Mouse (Mus musculus): ENCODE data around the gene Galnt14. TPM values are rescaled to one million over a fixed set of nuclear protein-coding genes. Genes with fewer than 3 reads are reported as not detected.
A peak's percentile ranks its signal among the peaks of the same experiment; 100 is the strongest.

Galnt14 gene
- polyA plus RNA-seq, 2 experiments: 3.0 to 4.9 TPM

- TF ChIP-seq POLR2A (IDR thresholded peaks at IDR 0.05; ENCODE audit: borderline replicate concordance, extremely low read depth, insufficient read depth, insufficient read length): no peak
- H3K36me3 ChIP-seq (ENCODE audit: control insufficient read depth, insufficient read depth, low read length): no peaks in the 10 kb centered on the region
- H3K4me3 ChIP-seq (replicated peaks; ENCODE audit: low read length): no peak overlapping the region
- DNase-seq (ENCODE audit: low spot score) (no peak), ATAC-seq (ENCODE audit: low FRiP score, low read depth) (no peak)
- no peaks in the 10 kb centered on the region for H3K9me3 ChIP-seq (ENCODE audit: control insufficient read depth, low read length)
- no peak overlapping the region for H3K27ac ChIP-seq (replicated peaks; ENCODE audit: low read depth, low read length)
- H3K4me1 ChIP-seq (ENCODE audit: control insufficient read depth, insufficient read depth, low read length): no peaks in the 10 kb centered on the region
- H3K9ac ChIP-seq (ENCODE audit: low read depth, low read length, severe bottlenecking): no peak overlapping the region
- no peak overlapping the region for H3K4me2 ChIP-seq (replicated peaks; ENCODE audit: low read depth, low read length, severe bottlenecking)
- 67% methylated on average over 13 of the region's 13 CpGs for WGBS
- H3K27me3 ChIP-seq (ENCODE audit: control insufficient read depth, insufficient read depth, low read length): no peaks in the 10 kb centered on the region
Observed at GRCm38 (mm10) chr17:73507804-73508535, 202.3 kb downstream of the Galnt14 start.

- Histone ChIP-seq H3K36me3 (ENCODE audit: control insufficient read depth, insufficient read depth, low read length) (no peaks in the 10 kb centered on the region), H3K27ac (replicated peaks; ENCODE audit: low read depth, low read length) (no peak overlapping the region), H3K4me3 (replicated peaks; ENCODE audit: low read length) (no peak overlapping the region), H3K4me1 (ENCODE audit: control insufficient read depth, insufficient read depth, low read length) (no peaks in the 10 kb centered on the region), H3K9me3 (ENCODE audit: control insufficient read depth, low read length) (no peaks in the 10 kb centered on the region), H3K9ac (ENCODE audit: low read depth, low read length, severe bottlenecking) (no peak overlapping the region), H3K27me3 (ENCODE audit: control insufficient read depth, insufficient read depth, low read length) (no peaks in the 10 kb centered on the region), H3K4me2 (replicated peaks; ENCODE audit: low read depth, low read length, severe bottlenecking) (no peak overlapping the region)
- ATAC-seq (ENCODE audit: low FRiP score, low read depth) (no peak), DNase-seq (ENCODE audit: low spot score) (no peak)
- no peak for TF ChIP-seq POLR2A (IDR thresholded peaks at IDR 0.05; ENCODE audit: borderline replicate concordance, extremely low read depth, insufficient read depth, insufficient read length)
- WGBS: 91% methylated on average over 4 of the region's 4 CpGs
Observed at GRCm38 (mm10) chr17:73504111-73504510, 206.1 kb downstream of the Galnt14 start.

- Histone ChIP-seq H3K36me3 (ENCODE audit: control insufficient read depth, insufficient read depth, low read length) (no peaks in the 10 kb centered on the region), H3K4me1 (ENCODE audit: control insufficient read depth, insufficient read depth, low read length) (no peaks in the 10 kb centered on the region), H3K27me3 (ENCODE audit: control insufficient read depth, insufficient read depth, low read length) (no peaks in the 10 kb centered on the region), H3K9me3 (ENCODE audit: control insufficient read depth, low read length) (no peaks in the 10 kb centered on the region), H3K9ac (ENCODE audit: low read depth, low read length, severe bottlenecking) (no peak overlapping the region), H3K4me2 (replicated peaks; ENCODE audit: low read depth, low read length, severe bottlenecking) (no peak overlapping the region), H3K4me3 (replicated peaks; ENCODE audit: low read length) (no peak overlapping the region), H3K27ac (replicated peaks; ENCODE audit: low read depth, low read length) (no peak overlapping the region)
- no peak for TF ChIP-seq POLR2A (IDR thresholded peaks at IDR 0.05; ENCODE audit: borderline replicate concordance, extremely low read depth, insufficient read depth, insufficient read length)
- DNase-seq (ENCODE audit: low spot score) (no peak), ATAC-seq (ENCODE audit: low FRiP score, low read depth) (no peak)
- 87% methylated on average over 4 of the region's 4 CpGs for WGBS
Observed at GRCm38 (mm10) chr17:73502613-73503012, 207.6 kb downstream of the Galnt14 start.

- no peaks in the 10 kb centered on the region for H3K4me1 ChIP-seq (ENCODE audit: control insufficient read depth, insufficient read depth, low read length)
- no peak overlapping the region for H3K27ac ChIP-seq (replicated peaks; ENCODE audit: low read depth, low read length)
- H3K9ac ChIP-seq (ENCODE audit: low read depth, low read length, severe bottlenecking): no peak overlapping the region
- WGBS: 87% methylated on average over 4 of the region's 4 CpGs
- no peaks in the 10 kb centered on the region for H3K27me3 ChIP-seq (ENCODE audit: control insufficient read depth, insufficient read depth, low read length)
- H3K36me3 ChIP-seq (ENCODE audit: control insufficient read depth, insufficient read depth, low read length): no peaks in the 10 kb centered on the region
- DNase-seq (ENCODE audit: low spot score) (no peak), ATAC-seq (ENCODE audit: low FRiP score, low read depth) (no peak)
- no peaks in the 10 kb centered on the region for H3K9me3 ChIP-seq (ENCODE audit: control insufficient read depth, low read length)
- no peak overlapping the region for H3K4me3 ChIP-seq (replicated peaks; ENCODE audit: low read length)
- TF ChIP-seq POLR2A (IDR thresholded peaks at IDR 0.05; ENCODE audit: borderline replicate concordance, extremely low read depth, insufficient read depth, insufficient read length): no peak
- no peak overlapping the region for H3K4me2 ChIP-seq (replicated peaks; ENCODE audit: low read depth, low read length, severe bottlenecking)
Observed at GRCm38 (mm10) chr17:73489519-73489918, 220.7 kb downstream of the Galnt14 start.

GRCm38 (mm10) chr17:73487792-73488191, 222.5 kb downstream of the Galnt14 start:
- no peak overlapping the region for H3K4me2 ChIP-seq (replicated peaks; ENCODE audit: low read depth, low read length, severe bottlenecking)
- TF ChIP-seq POLR2A (IDR thresholded peaks at IDR 0.05; ENCODE audit: borderline replicate concordance, extremely low read depth, insufficient read depth, insufficient read length): no peak
- no peak overlapping the region for H3K9ac ChIP-seq (ENCODE audit: low read depth, low read length, severe bottlenecking)
- no peaks in the 10 kb centered on the region for H3K9me3 ChIP-seq (ENCODE audit: control insufficient read depth, low read length)
- H3K27ac ChIP-seq (replicated peaks; ENCODE audit: low read depth, low read length): no peak overlapping the region
- whole genome bisulfite sequencing: 26% methylated on average over 13 of the region's 13 CpGs
- ATAC-seq (ENCODE audit: low FRiP score, low read depth): no peak
- no peak overlapping the region for H3K4me3 ChIP-seq (replicated peaks; ENCODE audit: low read length)
- no peaks in the 10 kb centered on the region for H3K36me3 ChIP-seq (ENCODE audit: control insufficient read depth, insufficient read depth, low read length)
- peak; percentile 52 for DNase-seq (ENCODE audit: low spot score)
- H3K4me1 ChIP-seq (ENCODE audit: control insufficient read depth, insufficient read depth, low read length): no peaks in the 10 kb centered on the region
- no peaks in the 10 kb centered on the region for H3K27me3 ChIP-seq (ENCODE audit: control insufficient read depth, insufficient read depth, low read length)
